Mouse (Mus musculus): ENCODE measurements around the gene Rpl18a.

Gene Rpl18a

DNA sequence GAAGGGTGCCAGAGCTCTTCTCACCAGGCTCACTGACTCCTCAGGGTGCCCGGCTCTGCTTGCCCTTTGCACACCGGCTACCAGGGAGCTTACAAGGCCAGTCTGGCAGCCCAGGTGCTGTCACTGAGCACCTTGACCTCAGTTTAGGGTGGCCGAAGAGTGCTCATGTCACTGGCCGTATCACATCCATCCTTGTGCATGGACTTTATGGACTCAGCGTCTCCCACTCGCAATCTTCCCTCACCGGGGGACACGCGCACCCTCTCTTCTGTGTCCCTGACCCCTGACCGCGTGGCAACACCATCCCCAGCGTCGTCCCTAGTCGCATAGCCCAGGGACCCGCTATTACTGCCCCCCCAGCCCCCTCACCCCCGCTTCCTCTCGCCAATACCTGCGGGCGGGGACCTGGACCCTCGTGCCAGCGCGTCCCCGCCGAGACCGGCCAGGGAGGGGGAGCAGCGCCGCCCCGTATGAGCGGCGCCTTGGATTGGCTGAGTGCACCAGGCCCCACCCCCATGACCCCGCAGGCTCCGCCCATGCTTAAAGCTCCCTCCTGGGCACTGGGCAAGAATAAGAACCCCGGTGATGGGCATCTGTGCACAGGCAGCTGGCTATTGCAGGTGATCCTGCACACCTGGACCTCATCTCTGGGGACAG is 40.5 kb downstream of the Rpl18a start:
- peak; percentile 68 to 81 for DNase-seq (ENCODE audit: low spot score in 2 of 2)

- DNase-seq (ENCODE audit: low spot score in 2 of 2) = no peak
Observed at GRCm38 (mm10) chr8:70856028-70856427, 41.2 kb downstream of the Rpl18a start.

DNA sequence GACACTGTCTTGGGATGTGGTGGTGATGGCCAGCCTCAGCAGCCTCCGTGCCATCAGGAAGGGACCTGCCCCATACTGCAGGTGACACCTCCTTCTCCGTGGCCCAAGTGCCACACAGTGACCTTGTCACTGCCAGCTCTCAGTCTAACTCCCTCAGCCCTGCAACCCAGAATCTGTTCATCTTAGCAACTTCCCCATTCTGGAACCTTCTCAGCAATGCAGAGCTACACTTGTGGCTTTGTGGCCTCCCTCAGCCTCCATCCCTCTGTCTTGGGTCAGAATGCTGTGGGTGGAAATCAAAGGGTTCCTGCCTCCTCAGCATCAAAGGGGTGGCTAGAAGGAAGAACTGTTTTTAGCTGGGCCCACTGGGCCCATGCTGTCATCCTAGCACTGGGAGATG is 43.3 kb downstream of the Rpl18a start:
- DNase-seq (ENCODE audit: low spot score in 2 of 2) = no peak

GRCm38 (mm10) chr8:70852595-70853231 is 44.5 kb downstream of the Rpl18a start:
- no peak for DNase-seq (ENCODE audit: low spot score in 2 of 2)

- DNase-seq (ENCODE audit: low spot score in 2 of 2) = no peak
Observed at GRCm38 (mm10) chr8:70851837-70852236, 45.4 kb downstream of the Rpl18a start.

DNA sequence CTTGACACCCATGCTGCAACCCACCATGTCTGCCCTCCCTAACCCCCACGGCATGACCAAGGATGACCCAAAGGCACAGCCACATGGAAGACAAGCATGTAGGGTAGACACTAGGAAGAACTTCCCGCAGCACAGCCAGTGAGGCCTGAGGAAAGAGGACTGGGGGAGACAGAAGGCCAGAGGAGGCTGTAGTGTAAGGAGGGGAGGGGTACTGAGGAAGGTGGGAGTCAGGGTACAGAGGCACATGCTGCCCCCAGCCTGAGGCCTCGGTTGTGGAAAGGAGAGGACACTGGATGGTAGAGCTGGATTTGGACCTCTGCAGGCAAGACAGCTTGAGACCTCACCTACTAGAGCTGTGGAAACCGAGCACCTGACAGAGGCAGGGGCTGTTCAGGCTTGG is 46.3 kb downstream of the Rpl18a start:
- DNase-seq (ENCODE audit: low spot score in 2 of 2) = no peak

- DNase-seq (ENCODE audit: low spot score in 2 of 2) = no peak
Observed at GRCm38 (mm10) chr8:70850132-70850845, 46.9 kb downstream of the Rpl18a start.

DNA sequence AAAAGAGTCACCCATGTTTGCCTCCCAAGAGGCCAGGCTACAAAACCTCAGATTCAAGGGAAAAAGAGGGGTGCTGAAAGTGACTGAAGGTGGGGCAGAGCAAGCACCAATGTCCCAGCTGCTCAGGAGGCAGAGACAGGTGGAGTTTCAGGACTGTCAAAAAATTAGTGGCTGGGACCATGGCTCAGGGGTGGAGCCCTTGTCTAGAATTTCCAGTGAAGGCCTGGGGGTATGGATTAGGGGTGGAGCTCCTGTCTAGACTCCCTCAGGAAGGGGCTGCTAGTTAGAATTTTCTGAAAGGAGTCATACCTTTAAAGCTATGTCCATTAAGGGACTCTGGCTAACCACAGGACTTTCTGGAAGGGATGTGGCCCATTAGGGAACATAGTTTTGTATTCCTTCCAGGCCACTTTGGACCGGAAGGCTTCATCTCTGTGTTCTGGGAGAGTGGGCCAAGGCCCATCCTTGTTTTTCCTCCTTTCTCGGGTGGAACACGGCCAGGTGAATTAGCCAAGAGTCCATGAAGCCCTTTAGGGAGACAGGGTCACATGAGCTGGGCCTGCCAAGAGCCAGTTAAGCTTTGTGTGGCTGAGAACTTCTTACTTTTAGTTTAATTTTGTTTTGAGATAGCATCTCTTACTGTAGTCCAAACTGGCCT is 47.8 kb downstream of the Rpl18a start:
- no peak for DNase-seq (ENCODE audit: low spot score in 2 of 2)

DNA sequence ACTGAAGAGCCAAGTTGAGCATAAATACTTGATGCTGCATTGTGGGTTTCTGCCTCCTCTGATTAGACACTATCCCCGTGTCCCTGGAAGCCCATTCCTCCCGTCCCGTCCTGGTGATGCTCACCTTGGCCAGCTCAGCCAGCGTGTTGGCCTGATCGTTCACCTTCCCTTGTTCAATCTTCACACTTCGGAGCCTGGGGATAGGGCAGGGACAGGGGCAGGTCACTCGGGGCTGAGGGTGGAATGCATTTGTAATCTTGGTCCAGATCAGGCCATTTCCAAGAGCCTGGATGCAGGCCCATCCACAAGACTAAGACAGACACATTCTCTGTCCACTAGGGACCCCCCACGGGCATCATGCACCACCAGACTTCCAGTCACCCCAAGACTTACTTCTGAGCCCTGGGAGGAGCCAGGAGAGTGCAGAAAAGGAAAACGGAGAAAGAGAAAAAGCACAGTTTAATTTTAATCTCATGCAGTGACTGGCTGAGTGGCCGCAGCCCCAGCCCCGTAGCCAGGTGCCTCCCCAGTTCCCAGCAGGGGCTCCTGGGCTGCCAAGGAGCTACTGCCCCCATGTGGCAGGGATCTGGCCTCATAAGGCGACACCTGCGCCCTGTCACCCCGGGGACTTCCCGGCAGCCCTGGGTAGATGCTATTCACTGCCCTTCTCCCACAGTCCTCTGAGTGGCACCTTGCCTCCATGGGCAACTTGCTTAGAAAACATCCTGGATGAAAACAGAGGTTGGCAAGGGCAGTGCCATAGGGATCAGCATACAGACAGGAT is 50.6 kb downstream of the Rpl18a start:
- no peak for DNase-seq (ENCODE audit: low spot score in 2 of 2)

GRCm38 (mm10) chr8:70845108-70845507 is 52.1 kb downstream of the Rpl18a start:
- DNase-seq (ENCODE audit: low spot score in 2 of 2) = no peak
